In genomic region chr11:108997816-108998215, GRCm38 (mm10) we compare ENCODE assay signal across 16 mouse cellular contexts.
DNase-seq lines count a peak whose midpoint lies in the region; ATAC-seq lines count a peak whose summit lies in the region.
"Had no signal": no experiment of that assay in that cellular context is flagged by ENCODE, and none has a peak within 500 bp of the region (broad histone marks: within the 10 kb centered on the region; RNA-seq: fewer than 3 reads in every experiment).

No protein-coding gene starts in this region.

- intact Hi-C loops in left cerebral cortex, postnatal 10 days (cut with DNase I): no loop called here
- intact Hi-C loops in left cerebral cortex, postnatal 25 days (cut with DNase I): no loop called here

- peak; percentile 68 for DNase-seq in adrenal gland, postnatal 14 days
- no peak for DNase-seq in adrenal gland, adult 18-20 months (ENCODE audit: low spot score in 2 of 2)
- DNase-seq in kidney, adult 8-10 months: peak; percentile 4 to 7
- peak; percentile 60 for DNase-seq in lung, postnatal 14 days
- no peak for DNase-seq in left cerebral cortex, postnatal 10 days (ENCODE audit: extremely low spot score in 1 of 2, low spot score in 2 of 2)
- DNase-seq in left cerebral cortex, postnatal 25 days (ENCODE audit: low spot score in 2 of 2): no peak
- DNase-seq: cerebellum, adult 11 months; embryo, embryonic 11 days; lung, embryonic 14.5 days had no signal

- H3K4me3 ChIP-seq in brown adipose tissue, adult 24 weeks (ENCODE audit: insufficient read depth, low read depth, low read length): no peak overlapping the region
- H3K4me3 ChIP-seq: erythroblast, embryonic 14.5 days; heart, embryonic 13.5 days had no signal

- ATAC-seq in monocyte, adult 5-6 weeks (replicated peaks; ENCODE audit: insufficient number of reproducible peaks, low FRiP score, low TSS enrichment, poor library complexity, severe bottlenecking): no peak
- ATAC-seq: hindbrain, postnatal 0 days; midbrain, embryonic 16.5 days had no signal

- peaks cover 5% of the 10 kb centered on the region; the same call in 1 of the 2 replicates for H3K4me1 ChIP-seq in brown adipose tissue, adult 24 weeks (ENCODE audit: control insufficient read depth, insufficient read depth, insufficient read length, low read length)

- peak overlapping the region; percentile 99 for H3K27ac ChIP-seq in brown adipose tissue, adult 24 weeks (replicated peaks; ENCODE audit: low read depth, low read length)
- H3K27ac ChIP-seq: heart, embryonic 13.5 days; hindbrain, postnatal 0 days; stomach, postnatal 0 days had no signal

Comparison
In these comparisons a context has a peak if more than half of its experiments do, and no peak if none do; other contexts are left out.
1. DNase-seq: peak in adrenal gland, postnatal 14 days (single experiment), kidney, adult 8-10 months (2 of 2) and lung, postnatal 14 days (single experiment); none in adrenal gland, adult 18-20 months (0 of 2), left cerebral cortex, postnatal 10 days (0 of 2) and left cerebral cortex, postnatal 25 days (0 of 2).